Mouse (Mus musculus) E14TG2a.4 (cell line): Measurements from ENCODE around the gene Agbl4.

Experiments used
- H3K27me3 ChIP-seq: 2 replicates; pipeline ENCODE4 v1.6.1; 2014; ENCODE audit warnings: low read length, control low read depth; ENCODE audit not compliant: insufficient read depth
- H3K36me3 ChIP-seq: 2 replicates; pipeline ENCODE4 v1.6.1; 2014; ENCODE audit warnings: low read length, control low read depth; ENCODE audit not compliant: insufficient read depth
- H3K4me1 ChIP-seq: replicated peaks from 2 replicates; pipeline ENCODE4 v1.6.1; 2014; ENCODE audit warnings: low read depth, low read length, control low read depth
- H3K4me3 ChIP-seq: replicated peaks from 2 replicates; pipeline ENCODE4 v1.5.1; 2014; ENCODE audit warnings: mild to moderate bottlenecking, low read length
- H3K9me3 ChIP-seq: 2 replicates; pipeline ENCODE4 v1.6.1; 2014; ENCODE audit warnings: low read length, control low read depth
- CTCF ChIP-seq: conservative IDR thresholded peaks from 2 replicates; pipeline ENCODE4 v1.5.1; 2014; ENCODE audit warnings: low read length
- NANOG ChIP-seq: IDR thresholded peaks from 2 replicates; pipeline ENCODE4 v1.6.1; 2014; ENCODE audit warnings: borderline replicate concordance, low read length, mixed read lengths
- POU5F1 ChIP-seq: IDR thresholded peaks from 2 replicates; pipeline ENCODE4 v1.6.1; 2014; ENCODE audit warnings: low read length, borderline replicate concordance

The Agbl4 gene

GRCm38 (mm10) chr4:111645831-111646166 lies 1248.3 kb downstream of the Agbl4 start:
- TF ChIP-seq POU5F1 (no peak), CTCF (0 out of 2 replicates have a peak, but pooled peaks have one; percentile 2)
- H3K4me1 ChIP-seq: no peaks in the 10 kb centered on the region
- peaks cover 4% of the 10 kb centered on the region; the same call in 1 of the 2 replicates for H3K9me3 ChIP-seq
- H3K4me3 ChIP-seq: no peak overlapping the region
- H3K27me3 ChIP-seq: no peaks in the 10 kb centered on the region
- no peaks in the 10 kb centered on the region for H3K36me3 ChIP-seq

- H3K9me3 ChIP-seq: no peaks in the 10 kb centered on the region
- H3K4me1 ChIP-seq: no peaks in the 10 kb centered on the region
- H3K4me3 ChIP-seq: no peak overlapping the region
- no peak for TF ChIP-seq CTCF
- no peak for TF ChIP-seq NANOG
- no peak for TF ChIP-seq POU5F1
- no peaks in the 10 kb centered on the region for H3K27me3 ChIP-seq
- no peaks in the 10 kb centered on the region for H3K36me3 ChIP-seq
Measured at GRCm38 (mm10) chr4:111653451-111653850, 1256.0 kb downstream of the Agbl4 start.

DNA sequence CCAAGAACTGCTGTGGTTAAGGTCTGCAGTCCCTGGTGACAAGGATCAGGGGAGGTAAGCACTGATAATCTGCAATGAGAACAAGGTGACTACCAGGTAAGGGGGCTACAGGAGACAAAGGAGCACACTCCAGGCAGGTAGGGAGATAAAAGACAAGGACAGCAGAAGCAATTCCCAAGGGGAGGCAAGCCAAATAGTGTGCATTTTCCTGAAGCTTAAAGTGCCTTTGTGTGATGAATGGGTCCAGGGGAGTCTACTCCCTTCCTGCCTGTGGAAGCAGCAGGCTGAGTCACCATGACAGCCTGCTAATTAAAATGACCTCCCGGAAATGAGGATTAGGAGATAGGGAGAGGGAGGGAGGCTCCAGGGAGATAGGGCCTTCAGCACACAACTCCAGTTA lies 1266.3 kb downstream of the Agbl4 start:
- TF ChIP-seq POU5F1 (no peak), NANOG (peak; percentile 51), CTCF (no peak)
- peaks cover 19% of the 10 kb centered on the region for H3K4me1 ChIP-seq

GRCm38 (mm10) chr4:111664146-111664545 lies 1266.7 kb downstream of the Agbl4 start:
- peaks cover 19% of the 10 kb centered on the region for H3K4me1 ChIP-seq
- TF ChIP-seq NANOG (no peak), CTCF (no peak)
- no peaks in the 10 kb centered on the region for H3K9me3 ChIP-seq
- H3K4me3 ChIP-seq: no peak overlapping the region
- no peaks in the 10 kb centered on the region for H3K36me3 ChIP-seq
- H3K27me3 ChIP-seq: no peaks in the 10 kb centered on the region

More for the DNA sequence above, 1266.3 kb downstream of the Agbl4 start:
- Histone ChIP-seq H3K36me3 (no peaks in the 10 kb centered on the region), H3K9me3 (no peaks in the 10 kb centered on the region), H3K4me3 (no peak overlapping the region), H3K27me3 (no peaks in the 10 kb centered on the region)

DNA sequence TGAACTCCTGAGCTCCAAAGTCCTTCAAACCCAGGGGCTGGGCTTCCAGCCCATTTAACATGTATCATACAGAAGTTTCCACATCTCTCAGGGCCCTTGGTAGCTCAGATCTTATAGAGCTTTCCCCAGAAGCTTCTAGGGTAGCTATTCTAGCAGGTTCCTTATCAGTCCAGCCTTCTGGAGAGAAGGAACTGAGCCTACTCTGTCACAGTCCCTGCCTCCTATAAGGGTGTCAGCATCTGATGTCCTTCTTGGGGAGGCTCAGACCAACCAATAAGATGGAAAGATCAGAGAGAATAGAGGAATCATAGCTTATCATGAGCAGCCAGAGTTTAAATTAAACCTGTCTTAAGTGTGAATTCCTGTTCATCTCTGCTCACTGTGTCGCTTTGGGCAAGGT lies 1269.3 kb downstream of the Agbl4 start:
- H3K9me3 ChIP-seq: no peaks in the 10 kb centered on the region
- no peaks in the 10 kb centered on the region for H3K36me3 ChIP-seq
- TF ChIP-seq POU5F1 (no peak), NANOG (no peak), CTCF (no peak)
- H3K4me1 ChIP-seq: peaks cover 23% of the 10 kb centered on the region
- no peaks in the 10 kb centered on the region for H3K27me3 ChIP-seq
- H3K4me3 ChIP-seq: no peak overlapping the region

DNA sequence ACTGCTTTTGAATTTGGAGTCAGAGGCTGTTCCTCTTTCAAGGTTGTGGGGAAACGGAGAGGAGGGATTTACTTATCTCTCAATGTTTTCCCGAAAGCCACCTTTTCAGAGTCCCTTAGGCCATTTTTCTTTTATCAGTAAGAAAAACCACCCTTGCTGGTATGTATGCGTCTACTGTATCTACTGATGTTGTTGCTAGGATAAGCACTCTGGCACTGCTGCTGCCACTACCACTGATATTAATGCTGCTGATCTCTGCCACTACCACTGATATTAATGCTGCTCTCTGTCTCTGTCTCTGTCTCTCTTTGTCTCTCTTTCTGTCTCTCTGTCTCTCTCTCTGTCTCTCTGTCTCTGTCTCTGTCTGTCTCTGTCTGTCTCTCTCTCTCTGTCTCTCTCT lies 1271.9 kb downstream of the Agbl4 start:
- no peaks in the 10 kb centered on the region for H3K27me3 ChIP-seq
- H3K36me3 ChIP-seq: no peaks in the 10 kb centered on the region
- H3K4me3 ChIP-seq: no peak overlapping the region
- peaks cover 7% of the 10 kb centered on the region for H3K4me1 ChIP-seq
- TF ChIP-seq POU5F1: no peak
- TF ChIP-seq NANOG: no peak
- TF ChIP-seq CTCF: no peak
- no peaks in the 10 kb centered on the region for H3K9me3 ChIP-seq

GRCm38 (mm10) chr4:111670566-111671421 lies 1273.3 kb downstream of the Agbl4 start:
- H3K4me1 ChIP-seq: 0 out of 2 replicates have a peak, but pooled peaks cover 5% of the 10 kb centered on the region
- H3K36me3 ChIP-seq: no peaks in the 10 kb centered on the region
- TF ChIP-seq CTCF: no peak
- TF ChIP-seq NANOG: no peak
- TF ChIP-seq POU5F1: no peak
- no peaks in the 10 kb centered on the region for H3K27me3 ChIP-seq
- no peak overlapping the region for H3K4me3 ChIP-seq
- H3K9me3 ChIP-seq: no peaks in the 10 kb centered on the region

- H3K4me1 ChIP-seq: 0 out of 2 replicates have a peak, but pooled peaks cover 5% of the 10 kb centered on the region
- no peaks in the 10 kb centered on the region for H3K27me3 ChIP-seq
- no peaks in the 10 kb centered on the region for H3K36me3 ChIP-seq
- no peak for TF ChIP-seq NANOG
- H3K4me3 ChIP-seq: no peak overlapping the region
- no peaks in the 10 kb centered on the region for H3K9me3 ChIP-seq
Measured at GRCm38 (mm10) chr4:111671440-111671839, 1274.0 kb downstream of the Agbl4 start.

DNA sequence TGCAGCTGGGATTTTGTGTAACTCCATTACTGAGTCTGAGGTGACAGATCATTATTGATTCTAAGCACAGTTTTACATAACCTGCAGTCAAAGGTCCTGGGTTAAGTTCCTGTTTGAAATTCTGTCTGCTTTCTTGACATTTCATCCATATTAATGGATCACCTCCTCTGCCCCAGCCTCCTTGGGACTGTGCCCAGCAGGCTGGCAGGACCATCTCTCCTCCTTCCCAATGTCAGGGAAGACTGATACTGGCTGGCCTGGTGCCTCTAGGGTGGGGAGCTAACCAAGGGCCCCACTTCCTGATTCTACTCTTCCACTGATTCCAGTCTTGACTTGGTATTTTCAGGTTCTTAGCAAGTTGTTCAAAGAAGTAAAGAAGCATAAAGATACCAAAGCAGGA lies 1276.4 kb downstream of the Agbl4 start:
- Histone ChIP-seq H3K36me3 (no peaks in the 10 kb centered on the region), H3K4me3 (no peak overlapping the region), H3K9me3 (no peaks in the 10 kb centered on the region), H3K4me1 (0 out of 2 replicates have a peak, but pooled peaks cover 5% of the 10 kb centered on the region), H3K27me3 (no peaks in the 10 kb centered on the region)
- TF ChIP-seq NANOG (no peak), CTCF (no peak), POU5F1 (no peak)
